Mouse (Mus musculus): ENCODE measurements around the gene Lypla2. TPM values are rescaled to one million over a fixed set of nuclear protein-coding genes. Genes with fewer than 3 reads are reported as not detected.
"Not testable (repeated sequence)": the region's sequence is repeated elsewhere in the genome, so short reads cannot be mapped to it uniquely, and the experiment has no call there.

Lypla2 gene
- total RNA-seq, 2 experiments from 2014 or later = 113 to 119 TPM

DNA sequence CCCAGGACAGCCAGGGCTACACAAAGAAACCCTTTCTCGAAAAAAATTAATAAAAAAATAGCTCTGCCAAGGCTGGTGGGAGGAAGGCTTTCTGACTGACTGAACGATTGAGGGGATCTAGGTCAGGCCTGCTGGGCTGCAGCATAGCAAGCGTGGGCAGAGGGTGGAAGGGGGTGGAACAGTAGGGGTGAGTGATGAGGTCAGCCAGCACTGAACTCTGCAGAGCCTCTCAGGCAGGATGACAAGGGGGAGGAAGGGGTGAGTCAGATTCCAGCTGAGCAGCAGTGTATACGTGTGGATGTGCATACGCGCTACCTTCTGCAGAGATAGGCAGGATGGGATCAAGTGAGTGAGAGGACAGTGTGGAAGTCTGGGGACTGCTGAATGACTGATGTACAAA lies 22.5 kb downstream of the Lypla2 start:
- no peak for DNase-seq (ENCODE audit: low spot score in 2 of 2)

- no peak for DNase-seq (ENCODE audit: low spot score in 2 of 2)
Measured at GRCm38 (mm10) chr4:135949475-135949874, 23.0 kb downstream of the Lypla2 start.

DNA sequence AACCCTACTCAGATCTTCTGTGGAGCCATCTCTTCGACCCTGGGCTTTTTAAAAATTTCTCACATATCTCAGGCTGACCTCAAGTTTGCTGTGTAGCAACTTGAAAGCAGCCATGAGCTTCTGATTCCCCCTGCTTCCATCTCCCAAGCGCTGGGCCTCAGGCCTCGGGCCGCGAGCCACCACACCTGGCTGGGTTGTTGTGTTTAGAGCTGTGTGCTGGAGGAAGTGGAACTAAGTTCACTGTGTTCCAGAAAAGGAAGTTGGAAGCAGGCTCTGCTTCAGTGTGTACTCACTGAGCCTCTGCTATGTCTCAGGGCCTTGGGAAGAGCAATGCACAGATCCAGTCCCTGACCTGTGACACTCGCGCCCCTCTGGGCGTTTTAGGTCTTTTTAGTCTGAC lies 24.3 kb downstream of the Lypla2 start:
- no peak for DNase-seq (ENCODE audit: low spot score in 2 of 2)

DNA sequence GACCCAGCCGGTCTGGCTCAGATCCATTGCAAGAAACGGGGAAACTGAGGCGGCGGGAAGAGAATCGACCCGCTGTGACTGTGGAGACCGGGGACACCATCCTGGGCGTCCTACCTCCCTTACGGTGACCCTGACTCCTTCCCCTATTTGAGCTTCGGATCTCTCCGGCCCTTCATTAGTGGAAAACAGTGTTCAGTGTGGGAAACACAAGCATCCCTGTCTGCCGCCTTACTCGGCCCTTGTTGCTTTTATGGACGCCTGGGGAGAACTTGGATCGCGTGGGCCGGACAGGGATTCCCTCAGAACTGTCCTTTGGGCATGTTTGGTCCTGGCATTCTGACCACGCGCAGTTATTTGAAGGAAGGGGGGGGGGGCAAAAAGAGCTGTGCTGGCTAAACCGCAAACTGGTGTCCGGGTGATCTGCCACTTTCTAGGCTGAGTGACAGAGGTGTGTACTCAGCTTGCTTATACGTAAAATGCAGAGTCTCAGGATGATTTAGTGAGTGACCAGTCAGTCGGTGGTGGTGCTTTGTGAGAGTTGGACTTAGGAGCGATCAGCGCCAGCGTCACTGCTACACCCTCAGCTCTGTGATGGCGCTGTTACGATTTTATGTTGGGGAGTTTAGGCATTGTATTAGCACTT lies 25.6 kb downstream of the Lypla2 start:
- DNase-seq (ENCODE audit: low spot score in 2 of 2) = no peak

GRCm38 (mm10) chr4:135946278-135946658 lies 26.2 kb downstream of the Lypla2 start, which contains the start of gene Hmgcl:
Hmgcl (plus strand) TSS chr4:135946448.
- DNase-seq (ENCODE audit: low spot score in 2 of 2) = peak; percentile 94 to 96

DNA sequence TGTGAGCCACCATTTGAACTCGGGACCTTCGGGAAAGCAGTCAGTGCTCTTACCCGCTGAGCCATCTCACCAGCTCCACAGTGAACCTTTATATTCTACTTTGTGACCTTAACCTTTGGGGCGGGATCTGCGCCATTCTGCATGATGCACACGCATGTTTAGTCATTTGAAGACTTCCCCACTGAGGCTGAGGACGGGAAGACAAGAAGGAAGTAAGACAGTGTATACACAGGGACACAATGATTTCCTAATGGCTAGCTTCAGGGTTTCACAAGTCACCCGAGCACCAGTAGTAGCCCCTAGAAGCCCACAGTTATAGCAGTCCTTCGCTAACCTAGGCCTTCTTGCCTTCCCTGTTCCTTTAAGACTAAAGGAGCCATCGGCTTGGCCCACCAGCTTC lies 26.7 kb downstream of the Lypla2 start:
- DNase-seq (ENCODE audit: low spot score in 2 of 2) = no peak

DNA sequence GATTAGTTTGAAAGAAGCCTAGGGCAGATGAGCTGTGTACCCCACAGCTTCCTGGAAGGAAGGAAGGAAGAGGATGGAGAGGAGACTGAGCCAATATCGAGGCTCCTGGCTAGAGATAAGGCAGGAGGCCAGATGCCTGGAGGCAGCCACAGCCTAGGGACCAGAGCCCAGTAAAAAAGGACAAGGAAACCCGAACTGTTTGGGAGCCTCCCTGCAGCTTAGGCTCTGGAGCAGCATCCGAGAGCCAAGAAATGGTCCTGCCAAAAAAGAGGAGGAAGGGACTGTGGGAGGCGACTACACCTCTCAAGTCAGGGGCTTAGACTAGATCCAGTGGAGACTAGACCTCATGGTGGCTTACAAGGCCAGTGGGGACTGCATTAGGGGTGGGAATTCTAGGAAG lies 29.0 kb downstream of the Lypla2 start:
- DNase-seq (ENCODE audit: low spot score in 2 of 2) = no peak

DNA sequence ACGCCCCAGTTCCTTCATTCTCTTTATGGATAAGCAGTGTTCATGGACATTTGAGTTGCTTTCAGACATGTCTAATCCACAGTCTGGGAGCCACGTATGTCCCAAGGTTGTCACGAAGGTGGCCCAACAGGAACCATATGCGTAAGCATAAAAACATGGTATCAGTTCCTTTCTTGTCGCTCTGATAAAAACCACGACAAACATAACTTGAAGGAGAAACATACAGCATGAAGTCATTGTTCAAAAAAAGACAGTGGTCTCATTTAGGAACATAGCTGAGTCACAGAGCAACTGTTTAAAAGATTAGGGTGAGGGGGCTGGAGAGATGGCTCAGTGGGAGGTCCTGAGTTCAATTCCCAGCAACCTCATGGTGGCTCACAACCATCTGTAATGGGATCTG lies 30.2 kb downstream of the Lypla2 start:
- no peak for DNase-seq (ENCODE audit: low spot score in 2 of 2)

DNA sequence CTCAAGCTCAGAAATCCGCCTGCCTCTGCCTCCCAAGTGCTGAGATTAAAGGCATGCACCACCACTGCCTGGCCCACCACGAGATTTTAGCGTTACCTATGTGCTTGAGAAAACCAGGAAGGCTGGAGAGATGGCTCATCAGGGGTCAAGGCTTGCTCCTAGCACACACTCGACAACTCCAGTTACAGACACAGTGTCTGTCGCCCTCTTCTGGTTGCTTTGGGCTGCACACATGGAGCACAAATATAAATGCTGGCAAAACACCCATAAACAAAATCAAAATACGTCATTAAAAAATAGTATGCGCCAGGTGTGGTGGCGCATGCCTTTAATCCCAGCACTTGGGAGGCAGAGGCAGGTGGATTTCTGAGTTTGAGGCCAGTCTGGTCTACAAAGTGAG lies 31.4 kb downstream of the Lypla2 start:
- not testable (repeated sequence) for DNase-seq (ENCODE audit: low spot score in 2 of 2)

- DNase-seq (ENCODE audit: low spot score in 2 of 2) = no peak
Measured at GRCm38 (mm10) chr4:135938858-135939257, 33.6 kb downstream of the Lypla2 start.

DNA sequence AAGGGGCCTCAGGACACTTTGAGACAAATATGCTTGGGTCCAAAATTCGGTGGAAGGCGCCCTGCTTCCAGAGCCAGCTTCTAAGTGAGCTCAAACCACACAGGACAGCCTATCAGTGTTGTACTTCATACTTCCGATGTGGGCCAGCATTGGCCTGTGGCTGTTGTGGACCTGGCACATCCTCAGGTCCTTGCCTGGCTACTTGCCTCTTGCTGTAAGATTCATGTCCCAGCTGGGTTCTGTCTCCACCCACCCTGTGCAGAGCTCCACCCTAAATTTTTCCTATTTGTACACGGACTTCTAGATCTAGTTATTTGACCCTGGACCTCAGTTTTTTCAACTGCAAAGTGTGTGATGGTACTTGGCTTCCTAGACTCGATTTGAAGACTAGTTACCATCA lies 36.9 kb downstream of the Lypla2 start:
- no peak for DNase-seq (ENCODE audit: low spot score in 2 of 2)

DNA sequence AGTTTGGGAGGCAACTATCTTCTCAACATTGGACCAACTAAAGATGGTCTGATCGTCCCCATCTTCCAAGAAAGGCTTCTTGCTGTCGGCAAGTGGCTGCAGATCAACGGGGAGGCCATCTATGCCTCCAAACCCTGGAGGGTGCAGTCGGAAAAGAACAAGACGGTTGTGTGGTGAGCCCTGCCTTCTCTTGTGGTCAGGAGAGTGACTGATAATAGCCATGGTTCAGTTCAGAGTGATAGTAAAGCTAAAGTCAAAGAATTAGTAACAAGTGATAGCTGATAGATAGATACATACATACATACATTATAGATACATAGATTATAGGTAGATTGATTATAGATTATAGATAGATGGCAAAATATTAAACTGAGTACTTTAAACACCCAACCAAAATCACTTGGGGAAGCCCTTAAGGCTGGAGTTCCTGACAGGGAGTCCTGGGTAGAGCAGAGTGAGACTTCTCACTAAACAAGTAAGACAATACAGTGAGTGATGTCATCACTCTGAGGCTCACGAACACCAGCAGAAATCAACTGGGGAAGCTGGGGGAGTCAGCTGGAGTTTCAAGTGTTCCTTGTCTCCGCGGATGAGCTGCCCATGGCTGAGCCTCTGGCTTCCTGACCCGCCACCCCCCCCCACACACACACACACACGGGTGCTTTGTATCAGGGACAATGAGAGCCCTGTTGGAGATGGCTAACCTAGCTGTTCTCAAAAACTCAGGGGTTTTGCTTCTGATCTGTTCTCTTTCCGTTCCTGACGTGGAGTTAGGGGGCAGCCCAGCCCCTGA lies 37.5 kb downstream of the Lypla2 start:
- no peak for DNase-seq (ENCODE audit: low spot score in 2 of 2)

GRCm38 (mm10) chr4:135931832-135932231 lies 40.6 kb downstream of the Lypla2 start:
- DNase-seq (ENCODE audit: low spot score in 2 of 2) = no peak

DNA sequence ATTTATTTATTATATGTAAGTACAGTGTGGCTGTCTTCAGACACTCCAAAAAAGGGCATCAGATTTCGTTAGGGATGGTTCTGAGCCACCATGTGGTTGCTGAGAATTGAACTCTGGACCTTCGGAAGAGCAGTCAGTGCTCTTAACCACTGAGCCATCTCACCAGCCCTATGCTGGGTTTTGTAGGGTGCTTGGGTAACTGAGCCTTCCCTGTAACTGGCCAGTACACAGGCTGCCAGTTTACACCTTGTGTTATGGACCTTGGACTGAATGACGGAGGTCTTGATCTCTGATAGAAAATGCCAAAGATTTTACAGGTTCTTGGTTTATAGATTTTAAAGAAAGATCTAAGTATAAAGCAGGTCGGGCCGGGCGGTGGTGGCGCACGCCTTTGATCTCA lies 42.2 kb downstream of the Lypla2 start:
- DNase-seq (ENCODE audit: low spot score in 2 of 2) = no peak

DNA sequence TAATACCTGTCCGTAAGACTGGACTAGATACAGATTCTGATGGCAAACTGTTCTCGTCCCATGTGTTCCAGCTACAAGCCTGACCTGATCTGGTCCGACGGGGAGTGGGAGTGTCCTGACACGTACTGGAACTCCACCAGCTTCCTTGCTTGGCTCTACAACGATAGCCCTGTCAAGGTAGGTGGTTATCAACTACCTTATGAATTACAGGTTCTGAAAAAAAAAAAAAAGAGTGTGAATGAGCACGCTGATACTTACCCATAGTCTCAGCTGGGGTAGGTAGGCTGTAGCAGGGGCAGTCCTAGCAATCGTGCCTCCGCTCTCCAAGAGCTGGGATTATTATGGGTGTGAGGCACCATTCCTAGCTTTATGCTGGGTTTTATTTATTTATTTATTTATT lies 42.6 kb downstream of the Lypla2 start:
- DNase-seq (ENCODE audit: low spot score in 2 of 2) = no peak

DNA sequence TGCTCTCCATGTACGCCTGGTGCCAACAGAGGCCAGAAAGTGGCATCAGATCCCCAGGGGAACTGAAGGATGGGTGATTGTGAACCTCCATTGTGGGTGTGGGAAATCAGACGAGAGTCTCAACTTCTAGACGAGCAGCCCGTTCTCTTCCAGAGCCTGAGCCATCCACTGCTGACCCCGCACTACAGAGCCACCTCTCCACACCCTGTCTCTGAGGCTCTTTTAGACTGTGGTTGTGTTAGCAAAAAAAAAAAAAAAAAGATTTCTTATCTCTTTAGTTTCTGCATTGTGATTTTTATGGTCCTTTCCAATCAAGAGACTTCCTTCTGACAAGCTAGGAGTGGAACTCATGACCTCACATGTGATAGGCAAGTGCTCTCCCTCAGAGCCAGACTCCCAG lies 43.0 kb downstream of the Lypla2 start:
- no peak for DNase-seq (ENCODE audit: low spot score in 2 of 2)

- DNase-seq (ENCODE audit: low spot score in 2 of 2) = no peak
Measured at GRCm38 (mm10) chr4:135928376-135928775, 44.0 kb downstream of the Lypla2 start.

- no peak for DNase-seq (ENCODE audit: low spot score in 2 of 2)
Measured at GRCm38 (mm10) chr4:135926861-135927260, 45.6 kb downstream of the Lypla2 start.

GRCm38 (mm10) chr4:135926195-135926808 lies 46.1 kb downstream of the Lypla2 start:
- DNase-seq (ENCODE audit: low spot score in 2 of 2) = no peak

GRCm38 (mm10) chr4:135925341-135925740 lies 47.1 kb downstream of the Lypla2 start:
- peak in 1 of 2 experiments; percentile 22 for DNase-seq (ENCODE audit: low spot score in 2 of 2)

GRCm38 (mm10) chr4:135924418-135924817 lies 48.0 kb downstream of the Lypla2 start:
- DNase-seq (ENCODE audit: low spot score in 2 of 2) = no peak

- no peak for DNase-seq (ENCODE audit: low spot score in 2 of 2)
Measured at GRCm38 (mm10) chr4:135922190-135922589, 50.2 kb downstream of the Lypla2 start.
